Mouse (Mus musculus) urinary bladder, postnatal 4 days (tissue): ENCODE data around the gene Fbxw5.

Experiments
- DNase-seq, 2 experiments: peaks; one replicate each; pipeline ENCODE4 v3.0.0; 2021 to 2022; ENCODE audit warnings: low spot score in 2 of 2

Gene Fbxw5

DNA sequence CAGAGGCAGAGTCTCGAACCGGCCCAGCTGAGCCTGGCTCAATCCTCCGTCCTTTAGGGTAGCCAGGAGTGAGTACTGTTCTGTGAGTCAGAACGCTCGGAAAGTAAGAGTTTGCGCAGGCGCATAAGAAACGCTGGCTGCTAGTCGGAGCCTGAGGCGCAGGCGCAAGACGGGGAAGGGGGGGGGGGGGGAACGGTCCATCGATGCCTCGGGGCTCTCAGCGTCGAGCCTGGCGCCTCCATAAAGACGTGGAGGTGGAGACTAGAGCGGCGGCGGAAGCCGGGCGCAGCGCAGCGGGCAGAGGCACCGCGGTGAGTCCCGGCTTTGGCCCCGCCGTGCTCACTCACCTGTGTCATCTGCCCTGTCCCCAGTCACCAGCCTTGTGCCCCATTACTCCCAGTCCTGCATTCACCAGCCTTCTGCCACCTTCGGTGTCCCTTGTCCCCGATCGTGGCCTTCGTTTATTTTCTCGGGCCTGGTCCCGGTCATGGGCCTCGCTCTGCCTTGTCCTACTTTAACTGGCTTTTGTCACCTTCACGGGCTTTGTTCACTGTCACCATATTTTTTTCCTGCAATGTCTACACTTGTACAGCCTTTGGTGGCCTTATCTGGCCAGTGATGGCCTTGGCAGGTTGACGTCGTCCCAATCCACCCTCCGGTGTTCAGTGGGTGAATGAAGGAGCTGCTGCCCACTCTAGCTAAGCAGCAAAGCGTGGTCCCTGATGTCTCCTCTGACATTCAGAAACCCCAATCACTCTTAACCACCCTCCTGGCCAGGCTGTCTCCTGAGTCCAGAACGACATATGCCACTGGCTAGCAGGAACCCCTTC lies at the start of gene Fbxw5:
Gene Fbxw5 (plus strand): TSS at position 175 of the 830 bp plus-strand sequence.
- peak; percentile 76 to 86 for DNase-seq

- DNase-seq: no peak
Observed at GRCm38 (mm10) chr2:25450853-25451647, 49.5 kb upstream of the Fbxw5 start.

DNA sequence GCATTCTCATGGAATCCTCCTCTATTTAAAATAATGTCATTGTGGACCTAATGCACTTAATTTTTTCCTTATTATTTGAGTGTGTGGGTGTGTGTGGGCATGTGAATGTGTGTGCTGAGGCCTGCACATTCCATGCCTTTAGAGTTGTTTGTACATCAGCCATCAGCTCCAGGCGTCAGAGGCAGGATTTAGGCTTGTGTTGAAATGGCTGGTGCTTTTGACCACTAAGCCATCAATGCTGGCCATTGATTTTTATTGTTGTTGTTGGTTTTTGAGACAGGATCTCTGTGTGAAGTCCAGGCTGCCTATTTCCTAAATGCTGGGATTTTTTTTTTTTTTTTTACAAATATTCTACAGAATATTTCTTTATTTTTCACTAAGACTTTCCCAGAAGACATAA lies 47.6 kb upstream of the Fbxw5 start:
- no peak for DNase-seq

DNA sequence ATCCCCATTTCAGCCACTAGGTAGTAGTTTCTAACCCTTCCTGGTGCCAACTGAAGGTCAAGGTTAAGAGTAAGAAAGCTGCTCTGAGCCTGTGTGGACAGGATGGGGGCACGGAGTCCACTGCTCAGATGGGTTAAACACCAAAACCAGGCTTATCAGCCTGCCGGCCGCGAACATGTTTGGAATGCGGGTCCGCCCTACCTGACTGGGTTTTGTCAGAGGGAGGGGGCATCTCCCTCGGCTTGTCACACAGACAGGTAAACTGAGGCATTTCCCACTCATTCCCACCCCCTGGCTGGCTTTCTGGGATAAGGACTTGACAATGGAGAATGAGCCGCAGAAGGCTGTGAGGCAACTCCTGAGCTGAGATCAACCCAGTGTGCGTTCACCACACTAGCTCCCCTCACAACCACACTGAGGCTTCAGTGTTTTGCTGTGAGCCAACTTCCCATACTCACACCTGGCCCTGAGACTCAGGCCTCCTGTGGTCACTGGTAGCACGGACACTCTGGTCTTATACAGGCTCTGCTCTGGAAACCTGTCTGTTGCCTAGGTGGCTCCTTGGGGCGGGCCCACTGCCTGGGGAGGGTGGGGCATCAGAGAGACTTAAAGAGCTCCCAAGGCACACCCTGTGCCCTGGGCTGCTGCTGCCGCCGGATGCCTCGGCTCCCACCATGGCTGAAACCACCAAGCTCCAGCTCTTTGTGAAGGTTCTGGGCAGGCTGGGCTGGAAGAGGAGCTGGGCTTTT lies 44.2 kb upstream of the Fbxw5 start, which contains the start of gene Clic3:
Gene Clic3 (plus strand): TSS at position 634 of the 749 bp plus-strand sequence.
- DNase-seq: no peak

DNA sequence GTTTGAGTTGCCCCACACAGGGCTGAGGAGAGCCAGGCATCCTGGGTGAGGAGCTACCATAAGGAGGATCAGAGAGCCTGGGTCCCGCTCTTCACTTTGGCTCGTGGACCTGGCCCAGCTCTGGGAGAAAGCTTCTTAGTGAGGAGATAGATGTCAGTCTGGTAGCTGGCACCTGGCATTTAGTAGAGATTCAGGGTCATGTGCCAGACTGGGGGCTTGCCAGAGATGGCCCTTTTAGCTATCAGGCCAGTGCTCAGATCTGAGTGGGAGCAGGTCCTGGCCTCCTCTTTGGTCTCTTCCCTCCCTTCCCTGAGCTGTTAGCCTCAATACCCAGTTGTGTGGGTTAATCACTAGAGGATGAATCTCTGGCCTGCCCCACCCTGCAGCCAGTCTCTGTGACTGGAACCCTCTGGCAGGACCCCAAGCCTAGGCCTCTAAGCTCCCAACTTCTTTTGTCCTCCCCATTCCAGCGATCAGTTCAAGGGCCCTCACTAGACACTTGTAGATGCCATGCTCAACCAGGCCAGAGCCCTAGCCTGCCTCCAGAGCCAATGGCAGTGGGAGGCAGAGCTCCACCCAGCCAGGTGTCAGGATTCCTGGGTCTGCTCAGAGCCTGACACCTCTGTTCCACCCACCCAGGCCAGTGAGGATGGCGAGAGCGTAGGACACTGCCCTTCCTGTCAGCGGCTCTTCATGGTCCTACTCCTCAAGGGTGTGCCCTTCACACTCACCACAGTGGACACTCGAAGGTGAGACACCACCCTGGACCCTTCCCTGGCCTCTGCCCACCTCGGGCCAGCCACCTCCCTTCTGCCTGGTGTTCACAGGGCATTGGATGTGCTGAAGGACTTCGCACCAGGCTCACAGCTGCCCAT lies 43.3 kb upstream of the Fbxw5 start:
- DNase-seq: no peak

GRCm38 (mm10) chr2:25458911-25459310 lies 41.6 kb upstream of the Fbxw5 start:
- peak; percentile 67 to 80 for DNase-seq

DNA sequence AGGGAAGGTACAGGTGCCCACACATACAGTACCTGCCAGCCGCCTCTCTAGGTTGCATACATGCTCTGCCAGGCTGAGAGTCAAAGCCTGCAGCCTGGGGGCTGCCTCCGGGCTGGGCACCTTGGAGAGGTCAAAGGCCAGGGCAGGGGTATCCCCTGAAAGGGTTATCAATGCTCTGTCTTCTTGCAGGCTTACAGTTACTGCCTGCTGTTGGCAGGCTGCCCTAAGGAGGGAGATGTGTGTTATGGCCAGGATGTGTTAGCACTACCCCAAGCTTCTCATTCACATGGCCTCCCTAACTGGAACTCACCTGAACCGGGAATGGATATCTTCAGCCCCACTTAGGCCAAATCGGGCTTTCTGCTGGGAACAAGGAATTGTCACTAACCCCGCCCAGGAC lies 40.4 kb upstream of the Fbxw5 start:
- no peak for DNase-seq

- DNase-seq: peak; percentile 89 to 90
Observed at GRCm38 (mm10) chr2:25460551-25461309, 39.8 kb upstream of the Fbxw5 start, which contains the start of gene Paxx. TSS of gene Paxx (minus strand) at chr2:25461094.

DNA sequence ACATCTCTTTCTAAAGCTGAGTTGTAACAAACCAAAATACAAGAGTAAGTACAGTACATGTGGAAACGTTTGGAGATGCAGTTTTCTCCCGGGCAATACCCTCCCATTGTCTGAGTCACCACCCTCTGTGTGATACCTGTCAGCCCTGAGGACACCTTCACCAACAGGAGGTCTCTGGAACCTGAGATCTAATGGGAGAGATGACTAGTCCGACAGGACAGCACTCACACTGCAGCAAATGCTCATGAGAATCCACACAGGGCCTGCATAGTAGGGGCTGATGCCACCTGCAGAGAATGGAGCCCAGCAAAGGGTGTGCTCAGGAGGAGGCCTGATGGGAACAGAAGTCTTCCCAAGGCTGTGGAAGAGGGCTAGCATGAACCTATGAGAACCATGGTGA lies 39.1 kb upstream of the Fbxw5 start:
- no peak for DNase-seq

DNA sequence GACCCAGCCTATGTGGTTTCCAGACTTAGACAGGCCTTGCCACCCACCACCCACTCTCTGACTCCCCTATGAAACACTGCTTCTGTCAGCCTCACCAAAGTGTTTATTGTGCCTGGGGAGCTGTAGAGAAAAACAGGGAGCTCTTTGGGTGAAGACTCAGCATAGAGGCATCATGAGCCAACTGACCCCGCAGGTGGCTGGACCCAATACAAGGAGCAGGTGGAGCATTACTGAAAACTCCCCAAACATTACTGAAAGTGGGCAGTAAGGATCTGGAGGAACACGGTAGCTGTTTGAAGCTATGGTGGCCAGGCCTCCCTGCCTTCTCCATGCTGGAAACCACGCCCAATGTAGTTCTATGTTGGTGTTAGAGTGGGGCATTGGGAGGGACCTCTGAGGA lies 36.9 kb upstream of the Fbxw5 start:
- DNase-seq: no peak

GRCm38 (mm10) chr2:25465256-25465655 lies 35.3 kb upstream of the Fbxw5 start:
- no peak for DNase-seq

GRCm38 (mm10) chr2:25465816-25466635 lies 34.5 kb upstream of the Fbxw5 start:
- DNase-seq: no peak

DNA sequence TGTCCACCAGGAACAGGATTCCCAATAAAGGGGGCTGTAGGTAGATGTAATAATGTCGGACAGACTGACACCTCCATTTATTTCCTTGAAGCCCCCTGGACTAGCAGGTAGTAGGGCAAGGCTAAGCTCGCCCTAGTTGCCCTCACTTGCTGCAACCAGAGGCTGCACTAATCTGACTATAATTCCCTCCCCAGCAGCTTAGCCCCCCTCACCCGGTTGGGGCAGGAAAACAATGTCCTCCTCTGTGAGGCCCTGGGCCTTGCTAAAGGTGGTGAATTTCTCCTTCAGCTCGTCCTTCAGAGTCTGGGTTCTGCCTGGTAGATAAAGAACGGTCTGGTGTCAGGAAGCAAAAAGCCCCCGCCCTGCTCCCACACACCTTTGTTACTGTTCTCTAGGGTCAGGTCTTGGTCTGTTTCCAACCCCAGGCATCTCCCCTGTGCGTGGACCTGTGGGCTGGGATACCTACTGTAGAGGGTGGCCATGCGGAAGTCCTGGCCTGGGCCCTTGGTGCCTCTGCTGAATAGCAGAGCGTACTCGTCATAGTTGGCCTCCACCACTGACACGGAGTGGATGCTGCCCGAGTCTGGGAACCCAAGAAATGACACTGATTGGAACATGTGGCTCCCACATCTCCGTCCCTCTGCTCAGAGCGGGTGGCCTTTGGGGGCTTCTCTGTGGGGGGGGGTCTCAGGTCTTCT lies 32.8 kb upstream of the Fbxw5 start:
- no peak for DNase-seq

GRCm38 (mm10) chr2:25468962-25469915 lies 31.3 kb upstream of the Fbxw5 start:
- no peak for DNase-seq

DNA sequence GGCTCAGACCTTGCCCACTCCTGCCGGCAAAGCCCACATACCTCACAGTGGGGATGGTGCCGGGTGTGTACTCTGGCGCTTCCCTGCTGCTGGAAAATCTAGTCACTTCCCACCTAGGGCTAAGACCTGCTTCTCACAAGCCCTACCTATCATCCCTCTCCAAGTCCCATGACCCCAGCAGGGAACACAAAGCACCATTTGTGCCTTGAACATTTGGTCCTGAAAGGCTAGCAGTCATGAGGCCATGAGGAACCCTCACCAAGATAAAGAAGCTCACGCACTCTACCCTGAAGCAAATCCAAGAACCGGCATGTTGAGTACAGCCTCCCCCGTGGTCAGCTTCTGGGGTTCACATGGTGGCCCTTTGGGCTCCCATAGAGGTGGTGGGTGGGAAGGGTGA lies 30.6 kb upstream of the Fbxw5 start, which contains the start of gene Ptgds:
Gene Ptgds (minus strand): TSS at position 78 of the 400 bp plus-strand sequence.
- DNase-seq: no peak

- DNase-seq: no peak
Observed at GRCm38 (mm10) chr2:25472550-25472949, 28.0 kb upstream of the Fbxw5 start.

GRCm38 (mm10) chr2:25477541-25477940 lies 23.0 kb upstream of the Fbxw5 start:
- DNase-seq: no peak
